Mouse (Mus musculus) midbrain, embryonic 10.5 days (tissue): ENCODE measurements around the gene Ddt. TPM values are rescaled to one million over a fixed set of nuclear protein-coding genes. Genes with fewer than 3 reads are reported as not detected.

Experiments used
- DNase-seq: peaks from one replicate; pipeline ENCODE4 v3.0.0-alpha.2; 2017; ENCODE audit warnings: low spot score
- H3K27ac ChIP-seq: fragments of 300-500 bp; sonication (generic); replicated peaks from 2 replicates; pipeline ENCODE4 v1.5.1; 2016; ENCODE audit warnings: mild to moderate bottlenecking
- H3K27me3 ChIP-seq: fragments of 300-500 bp; sonication (generic); 2 replicates; pipeline ENCODE4 v1.6.1; 2016; ENCODE audit warnings: low read depth, mild to moderate bottlenecking; ENCODE audit not compliant: poor library complexity, severe bottlenecking
- H3K36me3 ChIP-seq: fragments of 300-500 bp; sonication (generic); 2 replicates; pipeline ENCODE4 v1.6.1; 2016; ENCODE audit warnings: mild to moderate bottlenecking, moderate library complexity
- H3K4me1 ChIP-seq: fragments of 300-500 bp; sonication (generic); 2 replicates; pipeline ENCODE4 v1.6.1; 2016
- H3K4me3 ChIP-seq: fragments of 300-500 bp; sonication (generic); 2 replicates; pipeline ENCODE4 v1.5.1; 2016; ENCODE audit warnings: mild to moderate bottlenecking, moderate library complexity
- H3K9me3 ChIP-seq: fragments of 300-500 bp; sonication (generic); replicated peaks from 2 replicates; pipeline ENCODE4 v1.6.1; 2016; ENCODE audit warnings: mild to moderate bottlenecking
- WGBS: fragments of 180-500 bp; shearing (Covaris S2); methylation state at CpG from one replicate; pipeline ENCODE4 v1.1.7; 2016; 5-methylcytosine and 5-hydroxymethylcytosine counted together
- polyA plus RNA-seq: library from polyadenylated mRNA; unstranded; fragments of >200 nt; fragmentation: Nextera tagmentation; extraction: Ambion mirVana; gene quantifications from 2 replicates; pipeline ENCODE4 v1.2.1, GENCODE M21; 2016

Ddt gene
- polyA plus RNA-seq, result 87.9 and 103 TPM in 2 replicates

DNA sequence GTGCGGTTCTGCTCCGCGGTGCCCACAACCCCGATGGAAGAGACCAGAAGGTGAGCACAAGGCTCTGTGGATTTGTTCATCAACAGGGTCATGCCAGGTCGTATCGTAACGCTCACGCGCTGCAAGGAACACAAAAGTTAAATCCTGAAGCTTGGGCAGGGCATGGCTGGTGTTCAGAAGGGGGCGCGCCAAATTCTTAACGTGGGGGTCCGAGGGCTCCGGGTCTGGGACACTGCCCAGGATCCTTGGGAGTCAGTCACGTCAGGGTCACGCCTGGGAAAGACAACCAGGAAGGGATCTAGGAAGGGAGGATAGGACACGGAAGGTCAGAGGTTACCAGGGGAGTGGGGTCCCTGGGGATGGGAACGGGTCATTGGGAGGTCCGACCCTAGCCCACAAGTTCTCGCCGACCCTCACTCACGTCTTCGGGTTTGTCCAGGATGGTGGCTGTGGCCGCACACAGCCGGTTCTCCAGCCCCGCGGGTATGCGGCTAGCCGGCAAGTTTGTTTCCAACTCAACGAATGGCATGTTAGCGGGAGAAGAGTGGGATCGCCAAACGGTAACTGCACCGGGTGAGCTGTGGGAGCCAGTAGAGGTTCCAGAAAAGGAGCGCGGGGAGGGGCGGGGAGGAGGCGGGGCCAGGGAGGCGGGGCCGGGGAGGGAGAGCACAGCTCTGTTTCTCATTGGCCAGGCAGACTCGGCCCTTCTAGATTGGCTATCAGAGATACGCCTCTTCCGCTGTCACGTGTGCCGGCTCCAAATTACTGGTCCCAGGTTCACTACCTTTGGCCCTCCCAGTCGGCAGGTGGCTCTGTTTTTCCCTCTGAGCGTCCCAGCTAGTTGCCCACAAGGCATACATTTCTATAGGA is at the start of gene Ddt:
TSS of gene Ddt (minus strand) at position 620 of the 870 bp plus-strand sequence.
- H3K27ac ChIP-seq, result peak within 1 kb of the TSS; percentile 81
- WGBS, result under 1% methylated on average over 47 of the region's 47 CpGs

DNA sequence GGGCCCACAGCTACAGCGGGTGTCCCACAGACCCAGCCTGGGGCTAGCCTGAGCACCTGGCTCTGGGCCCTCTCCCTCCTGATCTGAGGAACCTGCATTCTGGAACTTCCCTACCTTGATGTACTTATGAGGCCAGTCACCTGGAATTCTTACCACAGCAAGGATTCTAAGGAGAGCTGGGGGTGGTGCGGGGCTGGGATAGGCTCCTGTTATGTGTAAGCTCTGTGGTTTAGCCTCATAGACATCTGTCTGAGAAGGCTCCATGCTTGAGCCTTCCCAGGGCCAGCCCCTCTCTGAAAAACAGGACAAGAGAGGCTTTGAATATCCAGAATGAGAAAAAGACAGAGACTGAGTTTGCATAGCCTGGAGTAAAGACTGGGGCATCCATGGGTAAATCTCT is 49.2 kb upstream of the Ddt start, which contains the start of gene Gstt4:
TSS of gene Gstt4 (minus strand) at position 101 of the 400 bp plus-strand sequence.
- H3K4me1 ChIP-seq, result no peaks in the 10 kb centered on the region
- no peak within 1 kb of the TSS for H3K4me3 ChIP-seq
- H3K9me3 ChIP-seq, result peaks cover 6% of the 10 kb centered on the region; the same call in 1 of the 2 replicates
- 91% methylated on average over 2 of the region's 2 CpGs for WGBS
- no peak within 1 kb of the TSS for H3K27ac ChIP-seq
- no peaks in the 10 kb centered on the region for H3K27me3 ChIP-seq
- no peaks in the 10 kb centered on the region for H3K36me3 ChIP-seq
- DNase-seq, result no peak

More for the DNA sequence above, at the start of gene Ddt:
- peak; percentile 93 for DNase-seq
- H3K27me3 ChIP-seq, result peaks cover 15% of the 10 kb centered on the region
- H3K4me1 ChIP-seq, result peaks cover 12% of the 10 kb centered on the region
- H3K9me3 ChIP-seq, result no peaks in the 10 kb centered on the region
- H3K4me3 ChIP-seq, result peak within 1 kb of the TSS; percentile 76
- H3K36me3 ChIP-seq, result 0 out of 2 replicates have a peak, but pooled peaks cover 2% of the 10 kb centered on the region

DNA sequence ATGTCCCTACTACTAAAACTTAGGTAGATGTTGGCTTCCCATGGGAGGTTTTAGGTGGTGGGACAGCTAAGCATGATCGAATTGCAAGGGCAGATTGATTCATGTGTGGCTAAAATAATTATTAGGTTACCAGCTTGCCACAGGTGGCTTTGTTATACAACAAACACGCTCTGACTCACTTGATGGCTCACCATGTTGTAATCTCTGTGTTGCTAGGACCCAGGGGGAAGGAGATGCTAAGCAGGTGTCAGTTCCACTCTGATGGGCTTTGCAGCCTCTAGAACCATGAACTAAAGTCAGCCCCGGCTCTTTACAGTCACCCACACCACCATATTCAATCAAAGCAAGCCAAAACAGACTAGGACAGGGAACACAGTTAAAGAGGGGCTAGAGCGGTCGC is 46.7 kb upstream of the Ddt start:
- no peak overlapping the region for H3K4me3 ChIP-seq
- 88% methylated on average over 5 of the region's 5 CpGs for whole genome bisulfite sequencing
- peaks cover 6% of the 10 kb centered on the region; the same call in 1 of the 2 replicates for H3K9me3 ChIP-seq
- H3K27ac ChIP-seq, result no peak overlapping the region
- no peaks in the 10 kb centered on the region for H3K36me3 ChIP-seq
- no peaks in the 10 kb centered on the region for H3K4me1 ChIP-seq
- DNase-seq, result no peak
- no peaks in the 10 kb centered on the region for H3K27me3 ChIP-seq

DNA sequence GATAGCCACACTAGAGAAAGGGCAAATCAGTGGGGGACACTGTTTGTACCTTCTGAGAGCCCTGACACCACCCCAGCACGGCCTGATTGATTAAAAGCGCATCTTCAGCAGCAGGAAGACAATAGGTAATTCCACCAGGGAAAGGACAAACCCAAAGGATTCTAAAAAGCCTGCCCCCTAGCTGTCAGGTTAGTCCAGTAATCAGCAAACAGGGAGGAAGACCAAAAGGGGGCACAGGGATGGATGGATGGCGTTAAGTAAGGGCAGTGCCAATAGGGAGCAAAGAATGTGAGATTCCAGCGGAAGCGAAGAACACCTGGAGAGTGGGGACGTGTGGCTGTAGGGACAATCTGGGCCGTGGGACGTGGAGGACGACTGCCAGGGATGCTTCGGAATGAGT is 45.4 kb upstream of the Ddt start:
- 59% methylated on average over 10 of the region's 10 CpGs for WGBS
- H3K27ac ChIP-seq, result no peak overlapping the region

DNA sequence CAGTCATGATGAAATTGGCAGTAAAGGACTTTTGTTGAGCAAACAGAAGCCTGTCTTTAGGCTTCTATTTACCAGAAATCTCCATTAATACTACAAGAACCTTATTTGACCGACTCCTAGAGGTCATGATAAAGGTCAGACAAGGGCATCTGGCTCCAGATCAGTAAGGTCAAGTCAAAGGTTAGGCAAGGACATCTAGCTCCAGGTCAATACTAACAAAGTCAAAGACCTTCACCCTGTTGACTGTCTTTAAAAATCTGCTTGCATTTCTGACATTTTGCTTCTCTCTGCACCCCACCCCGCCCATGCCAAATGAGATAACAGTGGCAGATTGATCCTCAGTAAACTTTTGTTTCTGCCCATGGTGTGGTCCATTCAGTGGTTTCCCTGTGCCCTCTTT is 31.0 kb upstream of the Ddt start:
- H3K9me3 ChIP-seq, result no peaks in the 10 kb centered on the region
- H3K4me3 ChIP-seq, result no peak overlapping the region
- no peak overlapping the region for H3K27ac ChIP-seq
- H3K27me3 ChIP-seq, result 0 out of 2 replicates have a peak, but pooled peaks cover 9% of the 10 kb centered on the region
- 70% methylated on average over 2 of the region's 2 CpGs for WGBS
- no peaks in the 10 kb centered on the region for H3K36me3 ChIP-seq
- no peak for DNase-seq
- H3K4me1 ChIP-seq, result no peaks in the 10 kb centered on the region

More for the DNA sequence above, 45.4 kb upstream of the Ddt start:
- H3K36me3 ChIP-seq, result no peaks in the 10 kb centered on the region
- DNase-seq, result no peak
- H3K27me3 ChIP-seq, result no peaks in the 10 kb centered on the region
- peaks cover 6% of the 10 kb centered on the region; the same call in 1 of the 2 replicates for H3K9me3 ChIP-seq
- no peak overlapping the region for H3K4me3 ChIP-seq
- H3K4me1 ChIP-seq, result no peaks in the 10 kb centered on the region

DNA sequence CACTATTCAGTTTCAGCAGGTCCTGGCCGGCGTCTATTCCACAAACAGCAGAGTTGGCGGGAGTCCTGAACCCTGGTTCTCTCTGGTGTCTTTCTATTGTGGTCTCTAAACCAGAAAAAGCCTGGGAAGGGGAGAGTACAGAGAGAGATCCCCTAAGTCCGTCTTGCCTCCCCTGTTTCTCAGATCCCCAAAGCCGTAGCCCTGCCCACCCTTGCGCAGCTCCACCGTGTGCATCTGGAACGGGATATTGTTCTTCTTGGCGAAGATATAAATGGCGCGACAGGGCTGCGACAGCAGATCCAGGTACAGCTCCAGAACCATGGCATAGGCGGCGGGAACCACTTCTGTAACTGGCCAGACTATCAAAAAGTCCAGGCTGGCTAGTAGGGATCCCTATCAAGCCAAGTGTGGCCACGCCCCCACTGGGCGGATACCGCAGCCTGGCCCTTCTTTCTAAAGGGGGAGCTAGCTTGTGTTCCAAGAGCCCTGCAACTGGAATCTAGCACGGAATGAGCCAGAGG is 25.0 kb upstream of the Ddt start, which contains the start of gene Gstt1:
TSS of gene Gstt1 (minus strand) at position 409 of the 521 bp plus-strand sequence.
- WGBS, result 4% methylated on average over 18 of the region's 18 CpGs
- Histone ChIP-seq H3K4me1 (peaks cover 31% of the 10 kb centered on the region), H3K4me3 (peak within 1 kb of the TSS; percentile 58), H3K27me3 (peaks cover 49% of the 10 kb centered on the region), H3K36me3 (no peaks in the 10 kb centered on the region), H3K27ac (peak within 1 kb of the TSS; percentile 39), H3K9me3 (no peaks in the 10 kb centered on the region)
- peak; percentile 53 for DNase-seq

DNA sequence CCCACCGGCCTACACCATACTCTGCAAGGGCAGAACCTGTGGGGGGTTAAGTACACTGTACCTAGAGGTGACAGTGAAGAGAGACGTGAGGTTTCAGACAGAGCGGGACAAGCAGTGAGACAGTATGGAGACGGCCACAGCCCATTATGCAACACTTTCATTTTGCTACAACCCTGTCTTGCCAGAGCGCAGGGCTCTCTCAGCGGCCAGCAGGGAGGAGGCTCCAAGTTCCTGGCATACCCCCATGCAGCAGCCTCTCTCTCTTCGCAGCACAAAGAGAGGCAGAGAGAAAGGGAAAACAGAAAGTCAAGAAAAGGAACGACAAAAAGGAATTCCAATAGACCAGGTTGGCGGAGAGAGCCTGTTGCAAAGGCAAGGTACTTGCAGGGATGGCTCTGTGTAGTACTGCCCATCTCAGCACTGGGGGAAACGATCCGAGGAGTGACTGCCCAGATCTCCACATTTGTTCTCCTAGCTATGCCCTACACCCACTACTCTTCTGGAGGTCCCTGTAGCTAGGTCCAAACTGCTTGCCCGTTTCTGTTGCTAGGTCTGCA is 24.5 kb upstream of the Ddt start:
- peaks cover 49% of the 10 kb centered on the region for H3K27me3 ChIP-seq
- H3K4me1 ChIP-seq, result peaks cover 31% of the 10 kb centered on the region
- 3% methylated on average over 12 of the region's 12 CpGs for whole genome bisulfite sequencing
- H3K36me3 ChIP-seq, result no peaks in the 10 kb centered on the region
- peak overlapping the region; percentile 39 for H3K27ac ChIP-seq
- H3K4me3 ChIP-seq, result peak overlapping the region; percentile 58
- DNase-seq, result peak; percentile 48
- H3K9me3 ChIP-seq, result no peaks in the 10 kb centered on the region

DNA sequence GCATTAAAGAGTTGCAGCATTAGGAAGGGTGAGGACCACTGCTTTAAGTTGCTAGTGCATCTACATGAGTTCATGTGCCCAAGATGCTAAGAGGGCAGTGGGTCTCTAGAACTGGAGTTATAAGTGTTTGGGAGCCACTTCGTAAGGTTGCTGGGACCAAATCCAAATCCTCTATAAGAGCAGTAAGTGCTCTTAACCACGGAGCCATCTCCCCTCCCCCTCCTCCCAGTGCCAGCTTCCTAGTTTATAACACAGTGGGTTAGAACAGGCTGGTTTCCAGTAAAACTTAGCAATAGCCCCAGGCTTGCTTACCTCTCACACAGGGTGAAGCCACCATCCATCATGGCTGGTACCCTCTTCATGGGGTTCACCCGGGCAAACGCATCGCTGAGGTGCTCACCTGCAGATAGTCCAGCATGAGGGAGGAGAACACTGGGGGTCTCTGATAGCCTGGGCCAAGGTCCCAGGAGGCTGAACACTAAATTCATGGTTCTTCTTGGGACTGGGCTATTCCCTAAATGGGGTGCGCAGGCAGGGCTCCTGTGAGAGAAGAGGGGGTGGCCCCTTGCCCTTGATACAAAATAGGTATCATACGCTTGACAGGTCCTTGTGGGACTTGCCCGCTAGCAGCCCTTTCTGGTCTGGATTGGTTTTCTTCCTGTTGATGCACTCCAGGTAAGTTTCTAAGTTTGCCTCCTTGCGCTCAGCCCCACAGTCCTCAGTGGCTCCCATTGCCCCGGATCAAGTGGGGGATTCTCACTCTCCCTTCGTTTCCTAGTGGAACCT is 23.7 kb upstream of the Ddt start:
- peak overlapping the region; percentile 58 for H3K4me3 ChIP-seq
- 0 out of 2 replicates have a peak overlapping the region, but pooled peaks have one; percentile 14 for H3K27ac ChIP-seq
- H3K27me3 ChIP-seq, result peaks cover 49% of the 10 kb centered on the region
- no peak for DNase-seq
- no peaks in the 10 kb centered on the region for H3K36me3 ChIP-seq
- H3K9me3 ChIP-seq, result no peaks in the 10 kb centered on the region
- H3K4me1 ChIP-seq, result peaks cover 31% of the 10 kb centered on the region
- 51% methylated on average over 11 of the region's 11 CpGs for WGBS

DNA sequence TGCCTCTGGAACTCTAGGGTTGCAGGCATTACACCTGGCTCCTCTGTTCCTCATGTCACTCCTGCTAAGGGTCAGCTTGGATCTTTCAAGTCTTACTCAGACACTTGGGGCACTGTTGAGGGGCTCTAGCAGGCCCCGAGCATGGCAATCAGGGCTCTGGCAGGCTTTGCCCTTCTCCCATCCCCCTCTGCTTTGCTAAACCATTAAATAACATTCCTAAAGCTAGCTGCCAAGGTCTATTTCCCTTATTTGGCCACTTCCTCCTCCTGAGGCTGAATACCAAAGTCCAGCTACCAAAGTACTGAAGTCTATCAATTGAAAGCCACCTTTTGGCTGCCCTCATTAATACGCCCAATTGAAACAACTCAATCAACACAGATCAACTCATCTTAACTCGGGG is 21.7 kb upstream of the Ddt start:
- H3K27me3 ChIP-seq, result peaks cover 46% of the 10 kb centered on the region
- H3K9me3 ChIP-seq, result no peaks in the 10 kb centered on the region
- H3K36me3 ChIP-seq, result no peaks in the 10 kb centered on the region
- DNase-seq, result no peak
- no peak overlapping the region for H3K4me3 ChIP-seq
- H3K4me1 ChIP-seq, result peaks cover 31% of the 10 kb centered on the region
- WGBS, result 39% methylated on average over 3 of the region's 3 CpGs
- H3K27ac ChIP-seq, result peak overlapping the region; percentile 39; the same call in 1 of the 2 replicates

DNA sequence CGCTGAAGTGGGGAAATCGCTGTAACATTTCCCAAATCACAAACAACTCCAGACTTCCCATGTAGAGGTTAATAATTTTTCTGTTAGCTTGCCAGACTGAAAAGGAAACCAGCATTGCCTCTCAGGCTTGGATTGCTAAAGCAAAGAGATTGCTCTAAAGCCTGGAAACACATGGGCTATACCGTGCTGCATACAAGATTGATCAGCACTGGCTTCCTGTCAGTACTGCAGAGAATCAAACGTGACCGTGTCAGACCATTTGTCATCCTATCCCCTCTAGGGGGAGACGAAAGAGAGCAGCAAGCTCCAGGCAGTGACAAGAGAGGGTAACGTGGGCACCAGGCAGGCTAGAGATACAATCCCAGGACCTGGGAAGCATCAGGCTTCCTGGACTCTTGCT is 17.6 kb upstream of the Ddt start:
- no peak for DNase-seq

DNA sequence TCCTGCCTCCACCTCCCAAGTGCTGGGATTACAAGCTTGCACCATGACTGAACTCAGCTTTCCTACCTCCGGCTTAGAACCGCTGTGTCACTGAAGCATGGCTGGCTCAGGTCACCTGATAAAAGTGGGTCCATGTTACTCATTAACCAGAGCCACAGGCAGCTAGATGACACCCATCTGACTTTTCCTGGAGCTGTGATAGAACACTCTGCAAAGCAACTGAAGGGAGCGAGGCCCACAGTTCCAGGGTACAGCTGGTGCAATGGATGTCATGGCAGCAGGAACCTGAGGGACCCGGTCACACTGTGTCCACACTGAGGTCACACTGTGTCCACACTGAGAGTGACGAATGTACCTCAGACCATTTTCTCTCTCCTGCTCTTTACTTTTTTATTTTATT is 16.6 kb upstream of the Ddt start:
- DNase-seq, result no peak
- Histone ChIP-seq H3K4me1 (peaks cover 6% of the 10 kb centered on the region), H3K27me3 (0 out of 2 replicates have a peak, but pooled peaks cover 4% of the 10 kb centered on the region), H3K4me3 (no peak overlapping the region), H3K9me3 (no peaks in the 10 kb centered on the region), H3K36me3 (no peaks in the 10 kb centered on the region), H3K27ac (no peak overlapping the region)
- 92% methylated on average over 5 of the region's 5 CpGs for WGBS

More for the DNA sequence above, 17.6 kb upstream of the Ddt start:
- no peak overlapping the region for H3K27ac ChIP-seq
- peaks cover 13% of the 10 kb centered on the region for H3K4me1 ChIP-seq
- WGBS, result 30% methylated on average over 7 of the region's 7 CpGs
- 0 out of 2 replicates have a peak, but pooled peaks cover 12% of the 10 kb centered on the region for H3K27me3 ChIP-seq
- no peaks in the 10 kb centered on the region for H3K9me3 ChIP-seq
- no peaks in the 10 kb centered on the region for H3K36me3 ChIP-seq
- H3K4me3 ChIP-seq, result no peak overlapping the region
